Mouse (Mus musculus) midbrain, embryonic 14.5 days (tissue): ENCODE measurements around the gene Iffo1. TPM values are rescaled to one million over a fixed set of nuclear protein-coding genes. Genes with fewer than 3 reads are reported as not detected.

Experiments
- ATAC-seq: fragments of 200-750 bp; cut with Nextera tagmentation; 2 replicates; pipeline ENCODE4 v1.8.0; 2017; ENCODE audit warnings: moderate number of reproducible peaks, moderate library complexity; ENCODE audit not compliant: low FRiP score, low TSS enrichment
- DNase-seq: peaks from one replicate; pipeline ENCODE4 v3.0.0-alpha.2; 2015
- H3K27ac ChIP-seq: fragments of 300-500 bp; sonication (generic); replicated peaks from 2 replicates; pipeline ENCODE4 v1.5.1; 2014; ENCODE audit warnings: mild to moderate bottlenecking, low read depth, low read length, moderate library complexity
- H3K27me3 ChIP-seq: fragments of 300-500 bp; sonication (generic); 2 replicates; pipeline ENCODE4 v1.6.1; 2014; ENCODE audit warnings: low read length, control low read depth, mixed read lengths; ENCODE audit not compliant: control insufficient read depth, insufficient read depth
- H3K36me3 ChIP-seq: fragments of 300-500 bp; sonication (generic); 2 replicates; pipeline ENCODE4 v1.6.1; 2014; ENCODE audit warnings: low read length, control low read depth; ENCODE audit not compliant: control insufficient read depth, insufficient read depth
- H3K4me1 ChIP-seq: fragments of 300-500 bp; sonication (generic); 2 replicates; pipeline ENCODE4 v1.6.1; 2014; ENCODE audit warnings: mild to moderate bottlenecking, antibody characterized with exemption, low read length, control low read depth; ENCODE audit not compliant: control insufficient read depth, insufficient read depth
- H3K4me2 ChIP-seq: fragments of 300-500 bp; sonication (generic); 2 replicates; pipeline ENCODE4 v1.6.1; 2014; ENCODE audit warnings: mild to moderate bottlenecking, low read length, moderate library complexity
- H3K4me3 ChIP-seq: fragments of 300-500 bp; sonication (generic); replicated peaks from 2 replicates; pipeline ENCODE4 v1.5.1; 2014; ENCODE audit warnings: low read depth, low read length
- H3K9ac ChIP-seq: fragments of 300-500 bp; sonication (generic); replicated peaks from 2 replicates; pipeline ENCODE4 v1.6.1; 2014; ENCODE audit warnings: mild to moderate bottlenecking, low read length, moderate library complexity
- H3K9me3 ChIP-seq: fragments of 300-500 bp; sonication (generic); 2 replicates; pipeline ENCODE4 v1.6.1; 2016; ENCODE audit warnings: low read length, control low read depth, mixed read lengths; ENCODE audit not compliant: control insufficient read depth
- WGBS: fragments of 180-500 bp; shearing (Covaris S2); extraction: QIAGEN DNeasy Blood & Tissue Kit; methylation state at CpG from one replicate; pipeline ENCODE4 v1.1.7; 2014; 5-methylcytosine and 5-hydroxymethylcytosine counted together
- polyA plus RNA-seq: library from polyadenylated mRNA; unstranded; fragments of >200 nt; fragmentation: Nextera tagmentation; extraction: Ambion mirVana; gene quantifications from 2 replicates; pipeline ENCODE4 v1.2.1, GENCODE M21; 2014

Iffo1 gene
- polyA plus RNA-seq, 1 experiment from 2014 or later = 15.8 TPM

DNA sequence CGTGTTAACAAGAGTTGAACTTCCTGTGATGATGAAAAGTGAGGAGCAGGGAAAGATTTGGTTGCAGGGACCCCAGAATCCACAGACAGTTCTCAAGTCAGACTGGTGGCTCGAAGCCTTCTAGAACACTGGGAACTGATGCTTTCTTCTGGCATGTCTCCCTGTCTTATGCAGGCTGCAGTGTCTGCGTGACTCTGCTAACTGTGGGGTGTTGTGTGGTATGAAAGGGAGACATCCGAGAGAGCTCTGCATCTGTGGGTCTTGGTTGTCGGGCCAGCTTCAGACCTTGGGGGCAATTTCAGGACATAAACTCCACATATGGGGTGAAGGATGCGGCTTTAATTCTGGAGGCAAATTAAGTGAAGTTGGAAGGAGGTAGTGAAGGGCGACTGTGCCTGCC lies 1.1 kb downstream of the Iffo1 start:
- no peaks in the 10 kb centered on the region for H3K27me3 ChIP-seq
- H3K9me3 ChIP-seq = no peaks in the 10 kb centered on the region
- H3K9ac ChIP-seq = peak overlapping the region; percentile 78
- H3K4me1 ChIP-seq = peaks cover 33% of the 10 kb centered on the region
- H3K36me3 ChIP-seq = peaks cover 26% of the 10 kb centered on the region
- 47% methylated on average over 7 of the region's 7 CpGs for WGBS
- no peak overlapping the region; the same call in 1 of the 2 replicates for H3K27ac ChIP-seq
- H3K4me2 ChIP-seq = peak overlapping the region; percentile 94
- H3K4me3 ChIP-seq = peak overlapping the region; percentile 74
- ATAC-seq (no peak), DNase-seq (no peak)

DNA sequence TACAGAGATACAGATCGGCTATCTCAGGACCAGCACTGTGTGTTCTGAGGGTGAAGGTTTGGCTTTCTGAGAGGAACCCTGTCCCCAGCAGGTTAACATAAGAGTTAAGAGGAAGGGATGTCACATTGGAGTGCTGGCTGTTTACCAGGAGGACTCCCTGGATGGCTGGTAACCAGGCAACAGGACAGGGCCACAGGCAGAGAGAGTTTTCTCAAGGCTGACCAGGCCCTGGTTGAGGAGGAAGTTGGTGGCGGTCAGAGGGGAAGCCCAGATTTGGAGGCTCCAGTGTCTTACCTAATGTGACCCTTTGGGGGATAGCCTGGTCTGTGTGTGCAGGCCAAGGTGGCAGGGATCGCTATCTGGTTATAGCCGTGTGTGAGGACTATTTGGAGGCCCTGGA lies 1.8 kb downstream of the Iffo1 start:
- H3K4me1 ChIP-seq = peaks cover 33% of the 10 kb centered on the region
- peak overlapping the region; percentile 74; the same call in 1 of the 2 replicates for H3K4me3 ChIP-seq
- H3K9me3 ChIP-seq = no peaks in the 10 kb centered on the region
- peaks cover 25% of the 10 kb centered on the region for H3K36me3 ChIP-seq
- DNase-seq = no peak
- H3K27ac ChIP-seq = 0 out of 2 replicates have a peak overlapping the region, but pooled peaks have one; percentile 5
- peak overlapping the region; percentile 42 for H3K9ac ChIP-seq
- H3K4me2 ChIP-seq = peak overlapping the region; percentile 94
- no peaks in the 10 kb centered on the region for H3K27me3 ChIP-seq
- WGBS = 78% methylated on average over 4 of the region's 4 CpGs
- no peak for ATAC-seq

DNA sequence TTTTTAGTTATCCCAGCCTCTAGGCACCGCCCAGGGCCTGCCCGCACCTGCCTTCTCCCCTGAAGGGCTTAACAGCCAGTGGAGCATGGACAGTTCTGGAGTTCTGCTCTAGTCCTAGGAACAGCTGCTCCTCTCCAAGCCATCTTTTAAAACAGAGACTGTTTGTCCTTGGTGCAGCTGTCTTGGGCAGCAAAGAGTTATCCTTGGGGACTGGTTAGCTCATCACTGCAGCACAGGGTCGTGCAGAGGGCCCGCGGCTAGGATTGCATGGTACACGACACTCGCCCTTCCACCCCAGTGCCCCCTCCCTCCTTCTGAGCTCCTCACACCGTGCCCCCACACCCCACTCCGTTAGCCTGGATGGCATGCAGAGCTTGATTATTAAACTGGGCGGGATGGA lies 2.3 kb downstream of the Iffo1 start:
- no peaks in the 10 kb centered on the region for H3K27me3 ChIP-seq
- DNase-seq = no peak
- no peaks in the 10 kb centered on the region for H3K9me3 ChIP-seq
- peak overlapping the region; percentile 94 for H3K4me2 ChIP-seq
- WGBS = 54% methylated on average over 10 of the region's 10 CpGs
- peaks cover 33% of the 10 kb centered on the region for H3K4me1 ChIP-seq
- peak overlapping the region; percentile 42 for H3K9ac ChIP-seq
- peaks cover 24% of the 10 kb centered on the region for H3K36me3 ChIP-seq
- H3K4me3 ChIP-seq = peak overlapping the region; percentile 74; the same call in 1 of the 2 replicates
- 0 out of 2 replicates have a peak overlapping the region, but pooled peaks have one; percentile 5 for H3K27ac ChIP-seq
- ATAC-seq = no peak

DNA sequence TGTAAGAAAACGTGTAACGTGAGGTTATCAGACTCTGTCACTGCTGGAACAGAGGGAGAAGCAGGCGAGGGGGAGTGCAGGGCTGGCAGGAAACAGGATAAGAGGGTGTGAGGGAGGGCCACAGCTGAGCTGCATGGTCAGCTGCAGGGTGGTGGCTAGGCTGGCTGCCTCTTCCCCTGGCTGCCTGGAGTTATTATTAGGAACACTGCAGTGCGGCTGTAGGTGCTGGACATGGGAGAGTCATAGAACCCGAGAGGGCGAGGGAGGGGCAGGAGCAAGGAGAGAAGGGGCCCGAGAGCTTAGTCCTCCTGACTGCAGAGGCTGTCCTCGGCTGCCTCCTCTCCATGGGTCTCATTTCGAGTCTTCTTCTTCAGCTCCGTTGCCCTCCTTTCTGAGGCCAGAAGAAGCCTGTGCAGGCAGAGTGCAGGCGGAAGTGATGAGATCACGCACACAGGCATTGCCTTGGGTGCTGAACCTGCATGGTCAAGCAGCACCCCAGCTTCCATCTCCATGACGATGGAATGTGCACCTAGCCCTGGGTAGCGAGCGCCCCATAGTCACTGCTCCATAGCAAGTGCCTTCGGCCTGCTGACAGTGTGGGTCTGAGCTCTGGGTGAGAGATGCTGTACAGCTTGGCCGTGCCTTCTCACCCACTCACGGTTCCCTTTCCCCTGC lies 3.3 kb downstream of the Iffo1 start:
- H3K27me3 ChIP-seq = no peaks in the 10 kb centered on the region
- peaks cover 28% of the 10 kb centered on the region for H3K36me3 ChIP-seq
- H3K4me1 ChIP-seq = peaks cover 33% of the 10 kb centered on the region
- H3K4me3 ChIP-seq = no peak overlapping the region
- no peak overlapping the region; the same call in 1 of the 2 replicates for H3K27ac ChIP-seq
- ATAC-seq (no peak), DNase-seq (no peak)
- no peaks in the 10 kb centered on the region for H3K9me3 ChIP-seq
- H3K9ac ChIP-seq = no peak overlapping the region; the same call in 1 of the 2 replicates
- WGBS = 81% methylated on average over 18 of the region's 18 CpGs
- H3K4me2 ChIP-seq = peak overlapping the region; percentile 94

DNA sequence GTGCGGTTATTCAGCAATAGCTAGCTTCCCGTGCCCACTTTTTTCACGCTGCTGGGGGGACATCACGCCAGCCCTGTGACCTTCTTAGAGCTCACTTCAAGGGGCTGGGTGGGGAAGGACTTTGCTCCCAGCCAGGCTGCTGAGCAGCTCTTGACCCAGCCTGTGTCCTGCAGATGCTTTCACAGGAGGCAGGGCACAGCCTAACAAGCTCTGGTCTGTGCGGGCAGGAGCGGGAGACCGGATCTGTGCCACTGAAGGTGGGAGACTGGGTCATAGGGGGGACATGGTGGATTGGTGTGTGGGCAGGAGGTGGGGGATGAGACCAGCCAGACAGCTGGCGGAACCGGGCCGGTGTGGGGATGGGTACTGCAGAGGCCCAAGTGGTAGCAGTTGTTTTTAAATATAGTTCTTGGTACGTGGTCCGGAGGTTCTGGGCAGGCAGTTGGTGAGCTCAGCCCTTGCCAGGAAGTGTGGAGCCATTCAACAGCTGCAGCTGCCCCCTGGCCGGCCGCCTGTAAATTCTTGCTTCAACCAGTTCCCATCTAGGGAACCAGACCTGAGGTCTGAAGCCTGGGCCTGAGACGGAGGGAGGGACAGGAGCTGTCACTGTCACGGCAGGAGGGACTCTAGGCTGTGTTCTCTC lies 4.0 kb downstream of the Iffo1 start:
- Histone ChIP-seq H3K27ac (peak overlapping the region; percentile 26), H3K9me3 (no peaks in the 10 kb centered on the region), H3K9ac (no peak overlapping the region; the same call in 1 of the 2 replicates), H3K4me1 (peaks cover 33% of the 10 kb centered on the region), H3K4me3 (no peak overlapping the region), H3K36me3 (peaks cover 32% of the 10 kb centered on the region), H3K27me3 (no peaks in the 10 kb centered on the region), H3K4me2 (no peak overlapping the region)
- ATAC-seq (no peak), DNase-seq (no peak)
- WGBS = 82% methylated on average over 16 of the region's 16 CpGs

- H3K27me3 ChIP-seq = no peaks in the 10 kb centered on the region
- H3K36me3 ChIP-seq = peaks cover 32% of the 10 kb centered on the region
- whole genome bisulfite sequencing = 82% methylated on average over 7 of the region's 7 CpGs
- H3K9ac ChIP-seq = no peak overlapping the region; the same call in 1 of the 2 replicates
- H3K4me3 ChIP-seq = no peak overlapping the region
- DNase-seq (no peak), ATAC-seq (no peak)
- H3K27ac ChIP-seq = peak overlapping the region; percentile 26; the same call in 1 of the 2 replicates
- no peaks in the 10 kb centered on the region for H3K9me3 ChIP-seq
- H3K4me1 ChIP-seq = peaks cover 33% of the 10 kb centered on the region
- no peak overlapping the region for H3K4me2 ChIP-seq
Measured at GRCm38 (mm10) chr6:125149569-125149950, 4.5 kb downstream of the Iffo1 start.

DNA sequence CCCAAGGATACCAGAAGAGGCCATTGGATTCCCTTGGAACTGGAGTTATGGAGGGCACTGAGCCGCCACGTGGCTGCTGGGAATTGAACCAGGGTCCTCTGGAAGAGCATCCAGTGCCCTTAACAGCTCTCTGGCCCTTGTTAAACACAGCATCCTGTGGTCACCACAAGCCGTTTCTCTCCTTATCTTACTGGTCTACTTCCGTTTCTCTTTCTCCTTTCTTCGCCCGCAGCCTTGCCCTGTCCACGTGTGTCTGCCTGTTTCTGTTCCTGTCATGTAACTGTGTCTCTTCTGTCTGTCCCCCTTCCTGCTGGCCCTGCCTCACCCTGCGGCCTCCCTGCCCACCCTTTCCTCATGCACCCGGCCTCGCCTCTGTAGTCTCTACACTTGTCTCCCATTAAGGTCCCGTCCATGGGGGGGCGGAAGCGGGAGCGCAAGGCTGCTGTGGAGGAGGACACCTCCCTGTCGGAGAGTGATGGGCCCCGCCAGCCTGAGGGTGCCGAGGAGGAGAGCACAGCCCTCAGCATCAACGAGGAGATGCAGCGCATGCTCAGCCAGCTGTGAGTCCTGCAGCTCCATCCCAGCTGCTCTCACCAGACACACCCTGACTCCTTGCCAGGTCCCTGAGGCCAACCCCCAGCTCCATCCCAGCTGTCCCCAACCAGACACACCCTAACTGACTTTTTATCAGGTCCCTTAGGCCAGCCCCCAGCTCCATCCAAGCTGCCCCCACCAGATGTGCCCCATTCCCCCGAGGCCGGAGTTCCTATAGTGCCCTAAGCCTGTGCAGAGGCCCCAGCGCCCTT lies 7.4 kb downstream of the Iffo1 start:
- 87% methylated on average over 22 of the region's 22 CpGs for WGBS
- ATAC-seq (no peak), DNase-seq (no peak)
- H3K9me3 ChIP-seq = no peaks in the 10 kb centered on the region
- no peak overlapping the region for H3K9ac ChIP-seq
- H3K4me2 ChIP-seq = no peak overlapping the region
- peaks cover 37% of the 10 kb centered on the region for H3K36me3 ChIP-seq
- no peak overlapping the region for H3K27ac ChIP-seq
- peaks cover 14% of the 10 kb centered on the region for H3K4me1 ChIP-seq
- no peak overlapping the region for H3K4me3 ChIP-seq
- H3K27me3 ChIP-seq = no peaks in the 10 kb centered on the region

GRCm38 (mm10) chr6:125153018-125153389 lies 8.0 kb downstream of the Iffo1 start:
- no peak for ATAC-seq
- Histone ChIP-seq H3K36me3 (peaks cover 37% of the 10 kb centered on the region), H3K27me3 (no peaks in the 10 kb centered on the region), H3K27ac (no peak overlapping the region), H3K4me3 (no peak overlapping the region), H3K9ac (no peak overlapping the region), H3K9me3 (no peaks in the 10 kb centered on the region), H3K4me1 (peaks cover 9% of the 10 kb centered on the region; the same call in 1 of the 2 replicates), H3K4me2 (no peak overlapping the region)
- 89% methylated on average over 5 of the region's 5 CpGs for WGBS
- no peak for DNase-seq
